Mouse (Mus musculus): ENCODE results near the gene Gpld1.

GRCm38 (mm10) chr13:24914915-24915314 is 28.0 kb upstream of the Gpld1 start:
- TF ChIP-seq CTCF (IDR thresholded peaks at IDR 0.05; ENCODE audit: low read depth) (no peak), EP300 (IDR thresholded peaks at IDR 0.05; ENCODE audit: low read depth) (no peak)

All from liver, postnatal 0 days (tissue).